Mouse (Mus musculus): ENCODE measurements around the gene Myo18a. TPM values are rescaled to one million over a fixed set of nuclear protein-coding genes. Genes with fewer than 3 reads are reported as not detected.
"Not testable (repeated sequence)": the region's sequence is repeated elsewhere in the genome, so short reads cannot be mapped to it uniquely, and the experiment has no call there.

Gene Myo18a
- 28.4 and 34.0 TPM in 2 replicates for polyA plus RNA-seq (2015; fragmentation: Nextera tagmentation; extraction: Ambion mirVana)

- Histone ChIP-seq H3K4me3 (peak within 1 kb of the TSS; percentile 91), H3K4me1 (peaks cover 37% of the 10 kb centered on the region), H3K9ac (peak within 1 kb of the TSS; percentile 95), H3K27ac (peak within 1 kb of the TSS; percentile 84), H3K27me3 (peaks cover 7% of the 10 kb centered on the region; the same call in 1 of the 2 replicates), H3K36me3 (no peaks in the 10 kb centered on the region), H3K4me2 (peak within 1 kb of the TSS; percentile 90), H3K9me3 (no peaks in the 10 kb centered on the region)
- WGBS: 2% methylated on average over 49 of the region's 79 CpGs
- peak; percentile 81 for ATAC-seq (ENCODE audit: insufficient number of reproducible peaks, insufficient read depth, low FRiP score, low TSS enrichment, low read depth)
Observed at GRCm38 (mm10) chr11:77762783-77763672, at the start of gene Myo18a. TSS of gene Myo18a (plus strand) at chr11:77763246.

GRCm38 (mm10) chr11:77713736-77714135 is 49.3 kb upstream of the Myo18a start:
- H3K9ac ChIP-seq: no peak overlapping the region
- no peaks in the 10 kb centered on the region for H3K27me3 ChIP-seq
- H3K36me3 ChIP-seq: peaks cover 7% of the 10 kb centered on the region; the same call in 1 of the 2 replicates
- H3K4me3 ChIP-seq: no peak overlapping the region
- no peak overlapping the region for H3K4me2 ChIP-seq
- 97% methylated on average over 3 of the region's 3 CpGs for WGBS
- no peak overlapping the region for H3K27ac ChIP-seq
- no peaks in the 10 kb centered on the region for H3K9me3 ChIP-seq
- no peaks in the 10 kb centered on the region for H3K4me1 ChIP-seq
- ATAC-seq (ENCODE audit: insufficient number of reproducible peaks, insufficient read depth, low FRiP score, low TSS enrichment, low read depth): no peak

GRCm38 (mm10) chr11:77719055-77719454 is 44.0 kb upstream of the Myo18a start:
- 94% methylated on average over 2 of the region's 2 CpGs for WGBS
- H3K9ac ChIP-seq: no peak overlapping the region
- H3K4me3 ChIP-seq: no peak overlapping the region
- H3K4me1 ChIP-seq: no peaks in the 10 kb centered on the region
- H3K27me3 ChIP-seq: no peaks in the 10 kb centered on the region
- no peak overlapping the region for H3K4me2 ChIP-seq
- no peak overlapping the region for H3K27ac ChIP-seq
- no peak for ATAC-seq (ENCODE audit: insufficient number of reproducible peaks, insufficient read depth, low FRiP score, low TSS enrichment, low read depth)
- H3K9me3 ChIP-seq: no peaks in the 10 kb centered on the region
- H3K36me3 ChIP-seq: no peaks in the 10 kb centered on the region

- Histone ChIP-seq H3K4me1 (no peaks in the 10 kb centered on the region), H3K27me3 (no peaks in the 10 kb centered on the region), H3K9ac (no peak overlapping the region), H3K4me2 (no peak overlapping the region), H3K36me3 (no peaks in the 10 kb centered on the region), H3K27ac (no peak overlapping the region), H3K9me3 (no peaks in the 10 kb centered on the region), H3K4me3 (no peak overlapping the region)
- ATAC-seq (ENCODE audit: insufficient number of reproducible peaks, insufficient read depth, low FRiP score, low TSS enrichment, low read depth): no peak
- WGBS: 88% methylated on average over 4 of the region's 4 CpGs
Observed at GRCm38 (mm10) chr11:77721389-77721788, 41.7 kb upstream of the Myo18a start.

GRCm38 (mm10) chr11:77724766-77725165 is 38.3 kb upstream of the Myo18a start:
- H3K4me2 ChIP-seq: no peak overlapping the region
- H3K36me3 ChIP-seq: no peaks in the 10 kb centered on the region
- no peaks in the 10 kb centered on the region for H3K4me1 ChIP-seq
- ATAC-seq (ENCODE audit: insufficient number of reproducible peaks, insufficient read depth, low FRiP score, low TSS enrichment, low read depth): no peak
- H3K9me3 ChIP-seq: no peaks in the 10 kb centered on the region
- H3K27me3 ChIP-seq: no peaks in the 10 kb centered on the region
- no peak overlapping the region for H3K27ac ChIP-seq
- 76% methylated on average over 7 of the region's 7 CpGs for WGBS
- no peak overlapping the region for H3K4me3 ChIP-seq
- H3K9ac ChIP-seq: no peak overlapping the region

GRCm38 (mm10) chr11:77725183-77725582 is 37.9 kb upstream of the Myo18a start, which contains the start of gene Cryba1:
TSS of gene Cryba1 (minus strand) at chr11:77725283.
- no peaks in the 10 kb centered on the region for H3K4me1 ChIP-seq

GRCm38 (mm10) chr11:77728587-77728986 is 34.5 kb upstream of the Myo18a start:
- no peak overlapping the region for H3K4me3 ChIP-seq
- H3K4me2 ChIP-seq: no peak overlapping the region
- H3K27ac ChIP-seq: no peak overlapping the region
- no peaks in the 10 kb centered on the region for H3K4me1 ChIP-seq
- H3K27me3 ChIP-seq: no peaks in the 10 kb centered on the region
- H3K36me3 ChIP-seq: no peaks in the 10 kb centered on the region
- 66% methylated on average over 2 of the region's 2 CpGs for WGBS
- no peak overlapping the region for H3K9ac ChIP-seq
- no peak for ATAC-seq (ENCODE audit: insufficient number of reproducible peaks, insufficient read depth, low FRiP score, low TSS enrichment, low read depth)
- H3K9me3 ChIP-seq: no peaks in the 10 kb centered on the region

More at GRCm38 (mm10) chr11:77725183-77725582, 37.9 kb upstream of the Myo18a start, which contains the start of gene Cryba1:
- 52% methylated on average over 7 of the region's 7 CpGs for WGBS
- H3K4me3 ChIP-seq: no peak within 1 kb of the TSS
- H3K9me3 ChIP-seq: no peaks in the 10 kb centered on the region
- no peaks in the 10 kb centered on the region for H3K36me3 ChIP-seq
- H3K27ac ChIP-seq: no peak within 1 kb of the TSS
- ATAC-seq (ENCODE audit: insufficient number of reproducible peaks, insufficient read depth, low FRiP score, low TSS enrichment, low read depth): no peak
- H3K4me2 ChIP-seq: no peak within 1 kb of the TSS
- no peaks in the 10 kb centered on the region for H3K27me3 ChIP-seq
- H3K9ac ChIP-seq: no peak within 1 kb of the TSS

GRCm38 (mm10) chr11:77737289-77737688 is 25.8 kb upstream of the Myo18a start:
- Histone ChIP-seq H3K4me1 (no peaks in the 10 kb centered on the region), H3K4me2 (no peak overlapping the region), H3K36me3 (no peaks in the 10 kb centered on the region), H3K4me3 (no peak overlapping the region), H3K9ac (no peak overlapping the region), H3K27me3 (no peaks in the 10 kb centered on the region; the same call in 1 of the 2 replicates), H3K9me3 (no peaks in the 10 kb centered on the region), H3K27ac (no peak overlapping the region)
- no peak for ATAC-seq (ENCODE audit: insufficient number of reproducible peaks, insufficient read depth, low FRiP score, low TSS enrichment, low read depth)
- 2% methylated on average over 6 of the region's 6 CpGs for WGBS

GRCm38 (mm10) chr11:77738555-77738954 is 24.5 kb upstream of the Myo18a start:
- WGBS: 55% methylated on average over 7 of the region's 7 CpGs
- no peaks in the 10 kb centered on the region for H3K4me1 ChIP-seq
- no peaks in the 10 kb centered on the region; the same call in 1 of the 2 replicates for H3K27me3 ChIP-seq
- H3K27ac ChIP-seq: no peak overlapping the region
- no peaks in the 10 kb centered on the region for H3K36me3 ChIP-seq
- no peak overlapping the region for H3K4me2 ChIP-seq
- no peaks in the 10 kb centered on the region for H3K9me3 ChIP-seq
- no peak overlapping the region for H3K4me3 ChIP-seq
- H3K9ac ChIP-seq: no peak overlapping the region
- no peak for ATAC-seq (ENCODE audit: insufficient number of reproducible peaks, insufficient read depth, low FRiP score, low TSS enrichment, low read depth)

- Histone ChIP-seq H3K27me3 (no peaks in the 10 kb centered on the region; the same call in 1 of the 2 replicates), H3K27ac (no peak overlapping the region), H3K36me3 (no peaks in the 10 kb centered on the region), H3K4me1 (no peaks in the 10 kb centered on the region), H3K9me3 (no peaks in the 10 kb centered on the region), H3K4me2 (no peak overlapping the region), H3K4me3 (no peak overlapping the region), H3K9ac (no peak overlapping the region)
- 32% methylated on average over 6 of the region's 6 CpGs for WGBS
- ATAC-seq (ENCODE audit: insufficient number of reproducible peaks, insufficient read depth, low FRiP score, low TSS enrichment, low read depth): no peak
Observed at GRCm38 (mm10) chr11:77743966-77744365, 19.1 kb upstream of the Myo18a start.

- H3K9me3 ChIP-seq: no peaks in the 10 kb centered on the region
- H3K4me1 ChIP-seq: no peaks in the 10 kb centered on the region
- WGBS: 87% methylated on average over 4 of the region's 4 CpGs
- H3K36me3 ChIP-seq: no peaks in the 10 kb centered on the region
- no peak overlapping the region for H3K4me2 ChIP-seq
- H3K9ac ChIP-seq: no peak overlapping the region
- H3K4me3 ChIP-seq: no peak overlapping the region
- ATAC-seq (ENCODE audit: insufficient number of reproducible peaks, insufficient read depth, low FRiP score, low TSS enrichment, low read depth): no peak
- no peaks in the 10 kb centered on the region for H3K27me3 ChIP-seq
- H3K27ac ChIP-seq: no peak overlapping the region
Observed at GRCm38 (mm10) chr11:77746652-77747051, 16.4 kb upstream of the Myo18a start.

GRCm38 (mm10) chr11:77747103-77747502 is 15.9 kb upstream of the Myo18a start:
- H3K4me2 ChIP-seq; H3K27ac ChIP-seq; ATAC-seq (ENCODE audit: insufficient number of reproducible peaks, insufficient read depth, low FRiP score, low TSS enrichment, low read depth); H3K27me3 ChIP-seq; H3K9me3 ChIP-seq; H3K9ac ChIP-seq; H3K4me1 ChIP-seq; H3K4me3 ChIP-seq; H3K36me3 ChIP-seq: not testable (repeated sequence)
- WGBS: 96% methylated on average over 14 of the region's 15 CpGs
